Comparison of ENCODE assay signal across 10 mouse cellular contexts in genomic region chr6:115768207-115768606, GRCm38 (mm10). TPM values are rescaled to one million over a fixed set of nuclear protein-coding genes. Genes with fewer than 3 reads are reported as not detected.
A peak's percentile ranks its signal among the peaks of the same experiment; 100 is the strongest.
DNase-seq lines count a peak whose midpoint lies in the region; ATAC-seq and TF ChIP-seq lines count a peak whose summit lies in the region.
"Had no signal": no experiment of that assay in that cellular context is flagged by ENCODE, and none has a peak within 500 bp of the region (broad histone marks: within the 10 kb centered on the region; RNA-seq: fewer than 3 reads in every experiment).

No protein-coding gene starts in this region.

- no peaks in the 10 kb centered on the region for H3K4me1 ChIP-seq in kidney, adult 2 months (ENCODE audit: control insufficient read depth, insufficient read depth, low read length)
- peaks cover 9% of the 10 kb centered on the region for H3K4me1 ChIP-seq in brown adipose tissue, adult 24 weeks (ENCODE audit: control insufficient read depth, insufficient read depth, insufficient read length, low read length)
- H3K4me1 ChIP-seq in limb, embryonic 12.5 days (replicated peaks), result peaks cover 15% of the 10 kb centered on the region

- no peaks in the 10 kb centered on the region for H3K36me3 ChIP-seq in kidney, adult 2 months (ENCODE audit: control insufficient read depth, insufficient read depth, low read length)
- no peaks in the 10 kb centered on the region for H3K36me3 ChIP-seq in limb, embryonic 12.5 days
- H3K36me3 ChIP-seq: embryonic facial prominence, embryonic 13.5 days had no signal

- no peak overlapping the region for H3K4me3 ChIP-seq in kidney, adult 2 months (ENCODE audit: insufficient read depth, low read depth, low read length)
- no peak overlapping the region for H3K4me3 ChIP-seq in brown adipose tissue, adult 24 weeks (ENCODE audit: insufficient read depth, low read depth, low read length)
- H3K4me3 ChIP-seq in limb, embryonic 12.5 days (replicated peaks), result no peak overlapping the region
- H3K4me3 ChIP-seq: embryonic facial prominence, embryonic 13.5 days had no signal

- no peak for TF ChIP-seq CTCF in kidney, adult 2 months (conservative IDR thresholded peaks at IDR 0.05; ENCODE audit: insufficient read depth, insufficient read length, low read depth, low read length)

- TF ChIP-seq POLR2A in kidney, adult 2 months (IDR thresholded peaks at IDR 0.05; ENCODE audit: low read depth, low read length), result no peak

- no peaks in the 10 kb centered on the region for H3K9me3 ChIP-seq in limb, embryonic 12.5 days
- H3K9me3 ChIP-seq: embryonic facial prominence, embryonic 13.5 days had no signal

- WGBS in kidney, adult 2 months, result 75% methylated on average over 4 of the region's 4 CpGs
- 74% methylated on average over 4 of the region's 4 CpGs for WGBS in limb, embryonic 12.5 days

- no peaks in the 10 kb centered on the region for H3K27me3 ChIP-seq in kidney, adult 2 months (replicated peaks; ENCODE audit: control insufficient read depth, insufficient read depth, low read length)
- no peaks in the 10 kb centered on the region for H3K27me3 ChIP-seq in limb, embryonic 12.5 days
- H3K27me3 ChIP-seq: embryonic facial prominence, embryonic 13.5 days had no signal

- no peak overlapping the region for H3K27ac ChIP-seq in kidney, adult 2 months (ENCODE audit: insufficient read depth, low read depth, low read length)
- 0 out of 2 replicates have a peak overlapping the region, but pooled peaks have one; percentile 27 for H3K27ac ChIP-seq in brown adipose tissue, adult 24 weeks (replicated peaks; ENCODE audit: low read depth, low read length)
- H3K27ac ChIP-seq in limb, embryonic 12.5 days, result peak overlapping the region; percentile 37; the same call in 1 of the 2 replicates
- H3K27ac ChIP-seq: embryonic facial prominence, embryonic 13.5 days had no signal

- no peak for ATAC-seq in limb, embryonic 12.5 days (ENCODE audit: insufficient number of reproducible peaks, insufficient read depth, low FRiP score, low TSS enrichment, low read depth)
- no peak for ATAC-seq in activated CD4-positive, CD25-positive, alpha-beta regulatory T cell, adult 4 months

- peak; percentile 39 for DNase-seq in kidney, adult 2 months
- no peak for DNase-seq in kidney, adult 18-20 months
- peak; percentile 68 for DNase-seq in lung, postnatal 36 days
- DNase-seq in adrenal gland, postnatal 10 days, result no peak
- no peak for DNase-seq in retina, postnatal 1 day
- DNase-seq: right cerebral cortex, adult 18-20 months had no signal

- H3K9ac ChIP-seq in limb, embryonic 12.5 days (replicated peaks), result no peak overlapping the region
- H3K9ac ChIP-seq: embryonic facial prominence, embryonic 13.5 days had no signal

- no peak overlapping the region for H3K4me2 ChIP-seq in limb, embryonic 12.5 days
- H3K4me2 ChIP-seq: embryonic facial prominence, embryonic 13.5 days had no signal

RNA-seq across cellular contexts. Expression of gene Tmem40, which starts 6.0 kb away (rescaled TPM):
- polyA plus RNA-seq in kidney, adult 2 months (2012; rRNA removed), result 0.50 TPM in 2 replicates
- polyA plus RNA-seq in brown adipose tissue, adult 24 weeks (2012; ENCODE audit: insufficient read depth, insufficient read length, missing spikeins), result not detected in 2 replicates
- polyA plus RNA-seq in limb, embryonic 12.5 days (2016; fragmentation: Nextera tagmentation; extraction: Ambion mirVana), result 1.7 and 1.9 TPM in 2 replicates
- polyA plus RNA-seq in activated CD4-positive, CD25-positive, alpha-beta regulatory T cell, adult 4 months (2017; shearing (Covaris generic)), result not detected
- under 1 TPM; 0.79 to 0.93 TPM for total RNA-seq in adrenal gland, postnatal 10 days (2021)

RNA-seq across cellular contexts. Expression of gene Cand2, which starts 6.1 kb away (rescaled TPM):
- 4.0 and 4.3 TPM in 2 replicates for polyA plus RNA-seq in kidney, adult 2 months (2012; rRNA removed)
- 0.44 and 0.46 TPM in 2 replicates for polyA plus RNA-seq in brown adipose tissue, adult 24 weeks (2012; ENCODE audit: insufficient read depth, insufficient read length, missing spikeins)
- 66.9 and 71.8 TPM in 2 replicates for polyA plus RNA-seq in limb, embryonic 12.5 days (2016; fragmentation: Nextera tagmentation; extraction: Ambion mirVana)
- polyA plus RNA-seq in activated CD4-positive, CD25-positive, alpha-beta regulatory T cell, adult 4 months (2017; shearing (Covaris generic)), result 1 to 10 TPM; 2.3 to 3.3 TPM
- 10 to 100 TPM; 10.4 to 16.1 TPM for total RNA-seq in adrenal gland, postnatal 10 days (2021)

RNA-seq across cellular contexts. Expression of gene Rpl32, which starts 40.3 kb away (rescaled TPM):
- 499 and 560 TPM in 2 replicates for polyA plus RNA-seq in kidney, adult 2 months (2012; rRNA removed)
- 1,120 and 1,124 TPM in 2 replicates for polyA plus RNA-seq in brown adipose tissue, adult 24 weeks (2012; ENCODE audit: insufficient read depth, insufficient read length, missing spikeins)
- 2,195 and 2,268 TPM in 2 replicates for polyA plus RNA-seq in limb, embryonic 12.5 days (2016; fragmentation: Nextera tagmentation; extraction: Ambion mirVana)
- 1,000 to 10,000 TPM; 7,828 to 8,360 TPM for polyA plus RNA-seq in activated CD4-positive, CD25-positive, alpha-beta regulatory T cell, adult 4 months (2017; shearing (Covaris generic))
- 1,000 to 10,000 TPM; 1,305 to 1,319 TPM for total RNA-seq in adrenal gland, postnatal 10 days (2021)

Comparison
In these comparisons a context has a peak if more than half of its experiments do, and no peak if none do; other contexts are left out.
1. DNase-seq: peak in kidney, adult 2 months (single experiment) and lung, postnatal 36 days (single experiment); none in kidney, adult 18-20 months (single experiment), adrenal gland, postnatal 10 days (single experiment) and retina, postnatal 1 day (single experiment).
2. RNA of gene Cand2, which starts 6.1 kb away (polyA plus RNA-seq): 66.9 to 71.8 TPM in limb, embryonic 12.5 days; 4.0 to 4.3 TPM in kidney, adult 2 months, 2.3 to 3.3 TPM in activated CD4-positive, CD25-positive, alpha-beta regulatory T cell, adult 4 months and 0.44 to 0.46 TPM in brown adipose tissue, adult 24 weeks; every median in the first group is over 10 times any median in the second.